Mouse (Mus musculus): ENCODE measurements around the gene Cldn20. TPM values are rescaled to one million over a fixed set of nuclear protein-coding genes. Genes with fewer than 3 reads are reported as not detected.

The Cldn20 gene
- polyA plus RNA-seq, 1 experiment from 2014 or later: 0.72 TPM

DNA sequence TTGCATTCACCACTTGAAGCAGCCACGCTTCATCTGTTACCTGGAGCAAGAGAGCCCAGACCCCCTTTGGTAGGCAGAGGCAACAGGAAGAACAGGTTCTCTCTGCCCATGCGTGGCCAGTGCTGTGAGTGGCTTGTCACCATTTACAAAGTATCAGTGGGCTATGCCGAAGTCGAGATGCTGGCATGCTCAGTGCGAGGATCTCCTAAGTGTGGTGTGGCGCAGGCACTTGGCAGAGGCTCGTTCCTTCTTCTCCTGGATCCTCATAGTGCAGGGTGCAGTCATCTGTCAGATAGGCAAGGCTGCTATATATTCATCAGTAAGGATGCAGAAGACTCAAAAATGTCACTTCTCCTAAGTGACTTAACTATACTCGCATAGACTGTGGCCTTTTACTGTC is 32.9 kb upstream of the Cldn20 start:
- Histone ChIP-seq H3K4me3 (no peak overlapping the region), H3K9me3 (replicated peaks) (no peaks in the 10 kb centered on the region), H3K9ac (no peak overlapping the region), H3K27ac (no peak overlapping the region), H3K36me3 (ENCODE audit: poor library complexity, severe bottlenecking) (0 out of 2 replicates have a peak, but pooled peaks cover 9% of the 10 kb centered on the region), H3K4me1 (no peaks in the 10 kb centered on the region), H3K4me2 (no peak overlapping the region), H3K27me3 (no peaks in the 10 kb centered on the region)
- ATAC-seq: no peak
- 94% methylated on average over 8 of the region's 8 CpGs for WGBS

DNA sequence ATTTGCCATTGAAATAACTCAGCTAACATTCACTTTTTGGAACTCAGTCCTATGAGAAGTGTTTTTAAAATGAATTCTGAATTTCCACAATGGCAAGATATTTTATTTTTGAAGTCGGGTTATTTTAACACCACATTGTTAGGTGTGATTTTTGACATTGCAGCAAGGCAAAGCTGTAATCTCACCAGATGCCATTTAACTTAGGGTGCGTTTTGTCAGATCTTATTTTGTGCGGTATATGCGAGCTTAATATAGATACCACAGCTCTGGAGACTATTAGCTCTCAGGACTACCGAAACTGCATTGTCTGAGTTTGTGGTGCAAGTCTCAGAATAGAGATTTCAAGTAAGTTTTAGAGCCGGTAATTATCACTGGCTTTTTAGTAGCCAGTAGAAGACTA is 32.3 kb upstream of the Cldn20 start:
- Histone ChIP-seq H3K27ac (no peak overlapping the region), H3K9me3 (replicated peaks) (no peaks in the 10 kb centered on the region), H3K4me2 (no peak overlapping the region), H3K27me3 (no peaks in the 10 kb centered on the region), H3K4me1 (no peaks in the 10 kb centered on the region), H3K36me3 (ENCODE audit: poor library complexity, severe bottlenecking) (0 out of 2 replicates have a peak, but pooled peaks cover 9% of the 10 kb centered on the region), H3K4me3 (no peak overlapping the region), H3K9ac (no peak overlapping the region)
- WGBS: 90% methylated on average over 6 of the region's 6 CpGs
- ATAC-seq: no peak

DNA sequence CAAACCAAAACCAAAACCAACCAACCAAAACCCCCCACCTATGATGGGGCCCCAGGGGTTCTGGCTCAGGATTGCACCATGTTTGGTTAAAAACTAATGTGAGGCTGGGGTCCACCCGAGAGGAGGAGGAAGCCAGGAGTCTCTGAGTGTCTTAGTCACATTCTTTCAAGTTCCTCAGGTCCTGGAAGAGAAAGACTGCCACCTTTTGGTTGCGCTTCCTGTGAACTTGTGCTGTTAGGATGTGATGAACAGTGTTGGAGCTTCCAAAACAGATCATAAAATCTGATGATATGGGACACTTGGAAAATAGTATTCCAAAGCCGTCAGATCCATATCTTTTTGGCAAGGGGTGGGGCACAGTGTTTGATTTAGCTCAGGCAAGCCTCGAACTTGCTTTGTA is 31.4 kb upstream of the Cldn20 start:
- no peak overlapping the region for H3K4me3 ChIP-seq
- no peak overlapping the region for H3K9ac ChIP-seq
- 86% methylated on average over 4 of the region's 4 CpGs for WGBS
- ATAC-seq: no peak
- no peaks in the 10 kb centered on the region for H3K9me3 ChIP-seq (replicated peaks)
- 0 out of 2 replicates have a peak, but pooled peaks cover 9% of the 10 kb centered on the region for H3K36me3 ChIP-seq (ENCODE audit: poor library complexity, severe bottlenecking)
- H3K4me1 ChIP-seq: no peaks in the 10 kb centered on the region
- H3K4me2 ChIP-seq: no peak overlapping the region
- H3K27me3 ChIP-seq: no peaks in the 10 kb centered on the region
- no peak overlapping the region for H3K27ac ChIP-seq

DNA sequence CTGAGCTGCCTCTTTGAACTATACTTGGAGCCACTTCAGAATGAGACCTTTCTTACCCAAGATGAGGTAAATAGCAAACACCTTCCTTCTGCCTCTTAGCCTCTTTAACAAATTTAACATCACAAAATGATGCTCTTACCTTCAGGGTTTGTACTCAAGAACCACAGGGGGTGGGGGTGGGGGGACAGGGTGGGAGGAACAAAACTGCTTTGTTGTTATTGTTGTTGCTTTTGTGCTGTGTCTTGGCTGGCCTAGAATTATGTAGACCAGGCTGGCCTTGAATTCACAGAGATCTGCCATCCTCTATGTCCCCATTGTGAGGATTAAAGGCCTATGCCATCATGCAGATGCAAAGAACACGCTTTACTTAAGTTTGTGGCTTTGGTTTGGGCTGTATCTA is 26.6 kb upstream of the Cldn20 start:
- Histone ChIP-seq H3K4me2 (no peak overlapping the region), H3K4me3 (no peak overlapping the region), H3K9me3 (replicated peaks) (no peaks in the 10 kb centered on the region), H3K9ac (no peak overlapping the region), H3K27me3 (no peaks in the 10 kb centered on the region), H3K36me3 (ENCODE audit: poor library complexity, severe bottlenecking) (0 out of 2 replicates have a peak, but pooled peaks cover 17% of the 10 kb centered on the region), H3K27ac (no peak overlapping the region), H3K4me1 (no peaks in the 10 kb centered on the region)
- 90% methylated on average over 1 of the region's 1 CpGs for WGBS
- ATAC-seq: no peak

DNA sequence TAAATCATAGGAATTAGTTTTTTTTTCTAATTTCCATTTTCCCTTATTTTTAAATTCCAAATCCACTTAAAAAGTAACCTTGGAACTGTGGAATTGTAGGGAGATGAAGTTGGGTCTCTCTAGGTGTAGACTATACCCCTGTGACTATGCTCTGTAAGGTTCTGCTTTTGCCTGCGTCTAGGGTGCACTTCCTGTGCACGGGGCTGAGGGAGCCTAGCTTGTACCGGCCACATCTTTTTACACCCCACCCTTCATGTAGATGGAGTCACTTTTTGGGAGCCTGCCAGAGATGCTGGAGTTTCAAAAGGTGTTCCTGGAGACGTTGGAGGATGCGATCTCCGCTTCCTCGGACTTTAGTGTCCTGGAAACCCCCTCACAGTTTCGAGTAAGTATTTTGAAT is 25.8 kb upstream of the Cldn20 start:
- H3K27me3 ChIP-seq: no peaks in the 10 kb centered on the region
- H3K4me3 ChIP-seq: no peak overlapping the region
- no peak overlapping the region for H3K4me2 ChIP-seq
- no peak overlapping the region for H3K27ac ChIP-seq
- WGBS: 92% methylated on average over 8 of the region's 8 CpGs
- no peaks in the 10 kb centered on the region for H3K4me1 ChIP-seq
- no peak overlapping the region for H3K9ac ChIP-seq
- ATAC-seq: no peak
- no peaks in the 10 kb centered on the region for H3K9me3 ChIP-seq (replicated peaks)
- 0 out of 2 replicates have a peak, but pooled peaks cover 17% of the 10 kb centered on the region for H3K36me3 ChIP-seq (ENCODE audit: poor library complexity, severe bottlenecking)

DNA sequence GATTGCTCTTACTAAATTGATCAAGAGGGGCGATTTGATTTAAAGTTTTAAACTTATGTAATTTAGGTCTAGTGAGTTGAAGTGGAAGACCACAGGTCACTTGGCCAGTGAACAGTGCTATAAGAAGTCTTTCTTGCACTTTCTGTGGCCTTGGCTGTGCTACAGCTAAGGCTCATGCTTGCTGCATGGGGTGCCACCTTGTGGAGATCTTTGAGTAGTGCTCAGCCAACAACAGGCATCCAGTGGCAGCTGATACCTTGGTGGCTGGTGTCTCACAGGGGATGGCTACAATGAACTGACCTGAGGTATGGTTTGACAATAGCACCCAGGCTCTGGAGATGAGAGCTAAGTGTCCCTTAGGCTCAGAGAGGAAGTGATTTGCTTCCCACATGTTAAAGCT is 22.5 kb upstream of the Cldn20 start:
- Histone ChIP-seq H3K36me3 (ENCODE audit: poor library complexity, severe bottlenecking) (peaks cover 20% of the 10 kb centered on the region), H3K4me1 (no peaks in the 10 kb centered on the region), H3K9me3 (replicated peaks) (no peaks in the 10 kb centered on the region), H3K9ac (no peak overlapping the region), H3K4me2 (no peak overlapping the region), H3K4me3 (no peak overlapping the region), H3K27ac (no peak overlapping the region), H3K27me3 (no peaks in the 10 kb centered on the region)
- peak; percentile 76 for ATAC-seq
- 18% methylated on average over 1 of the region's 1 CpGs for WGBS

DNA sequence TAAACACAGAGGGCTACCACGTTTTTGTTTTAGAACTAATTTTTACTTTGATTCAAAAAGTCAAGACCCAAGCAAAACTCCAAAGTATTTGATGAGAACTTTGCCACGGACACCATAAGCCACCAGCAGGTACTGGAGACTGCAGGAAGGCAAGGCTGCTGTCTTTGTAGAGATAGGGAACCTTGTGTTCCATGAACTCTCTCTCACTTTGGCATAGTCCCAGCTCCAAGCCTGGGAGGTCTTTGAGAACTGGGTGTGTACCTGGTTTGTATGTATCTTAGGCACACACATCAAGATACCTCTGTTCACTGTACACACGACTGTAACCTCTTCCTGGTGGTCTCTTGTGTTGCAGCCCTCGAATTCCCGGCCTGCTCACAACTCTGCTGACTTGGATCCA is 18.0 kb upstream of the Cldn20 start:
- WGBS: 93% methylated on average over 5 of the region's 5 CpGs
- ATAC-seq: no peak
- Histone ChIP-seq H3K27ac (no peak overlapping the region), H3K27me3 (no peaks in the 10 kb centered on the region), H3K4me1 (no peaks in the 10 kb centered on the region), H3K36me3 (ENCODE audit: poor library complexity, severe bottlenecking) (peaks cover 44% of the 10 kb centered on the region), H3K4me2 (no peak overlapping the region), H3K9me3 (replicated peaks) (no peaks in the 10 kb centered on the region), H3K4me3 (no peak overlapping the region), H3K9ac (no peak overlapping the region)

DNA sequence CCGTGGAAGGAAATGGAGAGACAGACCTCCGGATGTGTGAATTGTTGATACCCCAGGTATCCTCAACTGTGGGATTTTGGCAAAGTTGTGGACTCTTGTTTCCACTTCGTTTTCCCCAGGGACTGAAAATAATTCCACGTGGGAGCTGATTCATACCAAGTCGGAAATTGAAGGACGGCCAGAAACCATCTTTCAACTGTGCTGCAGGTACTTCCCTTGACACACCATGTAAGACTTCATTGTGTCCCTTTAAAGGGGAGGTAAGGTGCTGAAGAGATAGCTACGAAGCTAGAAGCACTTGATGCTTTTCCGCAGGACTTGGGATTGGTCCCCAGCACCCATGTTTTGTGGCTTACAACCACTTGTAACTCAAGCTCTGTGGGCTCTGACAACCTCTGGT is 16.5 kb upstream of the Cldn20 start:
- WGBS: 93% methylated on average over 8 of the region's 8 CpGs
- Histone ChIP-seq H3K9me3 (replicated peaks) (no peaks in the 10 kb centered on the region), H3K36me3 (ENCODE audit: poor library complexity, severe bottlenecking) (peaks cover 50% of the 10 kb centered on the region), H3K4me2 (no peak overlapping the region), H3K4me1 (no peaks in the 10 kb centered on the region), H3K27me3 (no peaks in the 10 kb centered on the region), H3K9ac (no peak overlapping the region), H3K27ac (no peak overlapping the region), H3K4me3 (no peak overlapping the region)
- no peak for ATAC-seq

DNA sequence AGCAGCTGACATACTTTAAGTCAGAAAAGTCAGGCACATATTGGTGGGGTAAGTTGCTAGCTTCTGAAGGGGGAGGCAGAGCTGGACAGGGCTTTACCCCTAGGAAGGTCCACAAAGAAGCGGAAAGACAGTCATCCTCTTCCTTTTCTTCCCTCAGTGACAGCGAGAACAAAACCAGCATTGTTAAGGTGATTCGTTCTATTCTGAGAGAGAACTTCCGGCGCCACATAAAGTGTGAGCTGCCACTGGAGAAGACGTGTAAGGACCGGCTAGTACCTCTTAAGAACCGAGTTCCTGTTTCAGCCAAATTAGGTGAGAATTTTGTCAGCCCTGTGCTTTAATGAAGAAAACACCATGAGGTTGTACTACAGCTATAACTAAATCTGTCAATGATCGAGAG is 15.9 kb upstream of the Cldn20 start:
- no peaks in the 10 kb centered on the region for H3K9me3 ChIP-seq (replicated peaks)
- peaks cover 50% of the 10 kb centered on the region for H3K36me3 ChIP-seq (ENCODE audit: poor library complexity, severe bottlenecking)
- no peak overlapping the region for H3K27ac ChIP-seq
- WGBS: 42% methylated on average over 9 of the region's 9 CpGs
- no peaks in the 10 kb centered on the region for H3K27me3 ChIP-seq
- H3K4me2 ChIP-seq: no peak overlapping the region
- H3K4me3 ChIP-seq: no peak overlapping the region
- no peak overlapping the region for H3K9ac ChIP-seq
- ATAC-seq: no peak
- H3K4me1 ChIP-seq: no peaks in the 10 kb centered on the region

DNA sequence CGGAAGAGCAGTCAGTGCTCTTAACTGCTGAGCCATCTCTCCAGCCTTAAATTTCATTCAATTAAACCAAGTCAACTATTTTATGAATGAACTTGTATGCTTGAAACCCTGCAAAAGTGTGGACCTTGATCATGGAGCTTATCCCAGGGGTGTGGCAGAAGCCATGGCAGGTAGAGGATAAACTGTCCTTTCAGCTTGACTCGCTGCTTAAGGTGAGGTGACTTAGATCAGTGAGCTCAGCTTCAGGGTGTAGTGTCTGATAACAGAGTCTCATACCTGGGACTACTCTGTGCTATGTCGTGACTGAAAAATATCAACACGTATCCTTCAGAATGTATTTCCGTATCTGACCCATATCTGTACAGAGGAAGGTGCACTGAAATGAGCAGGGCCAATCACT is 12.0 kb upstream of the Cldn20 start:
- 96% methylated on average over 5 of the region's 5 CpGs for WGBS
- Histone ChIP-seq H3K27ac (no peak overlapping the region), H3K9me3 (replicated peaks) (no peaks in the 10 kb centered on the region), H3K36me3 (ENCODE audit: poor library complexity, severe bottlenecking) (peaks cover 35% of the 10 kb centered on the region), H3K4me3 (no peak overlapping the region), H3K4me2 (no peak overlapping the region), H3K9ac (no peak overlapping the region), H3K4me1 (no peaks in the 10 kb centered on the region), H3K27me3 (no peaks in the 10 kb centered on the region)
- no peak for ATAC-seq

DNA sequence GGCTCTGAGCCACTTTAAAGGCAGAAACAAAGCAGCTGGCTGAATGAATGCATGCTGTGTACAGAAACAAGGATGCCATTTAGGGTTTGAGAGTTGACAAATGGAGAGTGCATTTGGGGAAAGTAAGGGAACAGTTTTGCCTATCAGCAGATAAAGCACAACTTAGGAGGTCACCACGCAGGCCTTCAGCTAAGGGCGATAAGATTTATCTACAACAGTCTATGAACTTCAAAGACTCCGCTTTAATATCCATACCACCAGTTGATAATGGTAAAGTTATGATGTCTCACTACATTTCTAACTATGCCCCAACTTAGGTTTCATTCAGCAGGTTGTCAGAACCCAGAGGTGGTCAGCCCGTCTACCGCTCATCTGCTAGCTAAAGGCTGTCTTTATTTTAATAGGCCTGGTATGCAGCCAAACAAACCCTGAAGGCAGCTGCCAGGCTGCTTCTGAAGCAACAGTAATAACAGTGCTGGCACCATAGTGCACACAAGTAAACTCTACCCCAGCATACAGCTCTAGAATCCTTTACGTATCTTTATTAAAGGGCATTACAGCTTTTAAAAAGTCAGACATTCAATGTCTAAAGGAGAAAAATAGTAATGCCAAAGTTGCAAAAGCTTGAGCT is 4.4 kb upstream of the Cldn20 start:
- WGBS: 66% methylated on average over 6 of the region's 6 CpGs
- H3K4me3 ChIP-seq: no peak overlapping the region
- peak; percentile 67; the same call in 1 of the 2 replicates for ATAC-seq
- H3K9me3 ChIP-seq (replicated peaks): no peaks in the 10 kb centered on the region
- H3K36me3 ChIP-seq (ENCODE audit: poor library complexity, severe bottlenecking): 0 out of 2 replicates have a peak, but pooled peaks cover 7% of the 10 kb centered on the region
- no peak overlapping the region for H3K9ac ChIP-seq
- no peak overlapping the region for H3K4me2 ChIP-seq
- H3K27me3 ChIP-seq: no peaks in the 10 kb centered on the region
- no peak overlapping the region; the same call in 1 of the 2 replicates for H3K27ac ChIP-seq
- peaks cover 10% of the 10 kb centered on the region for H3K4me1 ChIP-seq

DNA sequence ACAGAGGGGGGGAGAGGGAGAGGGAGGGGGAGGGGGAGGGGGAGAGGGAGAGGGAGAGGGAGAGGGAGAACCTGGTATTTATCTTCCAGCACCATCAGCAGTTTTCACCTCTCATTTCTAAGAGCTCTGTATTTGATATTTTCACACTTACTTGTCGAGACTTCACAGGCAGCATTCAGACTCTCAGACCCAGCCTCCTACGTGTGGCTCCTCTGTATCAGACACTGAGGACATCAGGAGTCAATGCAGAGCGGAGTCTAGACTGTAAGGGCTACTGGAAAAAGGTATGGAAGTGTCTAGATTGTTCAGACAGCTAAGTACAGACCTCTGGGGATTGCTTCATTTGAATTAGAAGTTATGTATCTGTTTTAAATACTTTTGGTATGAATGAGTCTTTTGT is 2.8 kb upstream of the Cldn20 start:
- H3K27ac ChIP-seq: no peak overlapping the region
- WGBS: 67% methylated on average over 3 of the region's 3 CpGs
- H3K4me3 ChIP-seq: no peak overlapping the region
- peaks cover 10% of the 10 kb centered on the region for H3K4me1 ChIP-seq
- H3K36me3 ChIP-seq (ENCODE audit: poor library complexity, severe bottlenecking): 0 out of 2 replicates have a peak, but pooled peaks cover 7% of the 10 kb centered on the region
- H3K9ac ChIP-seq: no peak overlapping the region
- H3K9me3 ChIP-seq (replicated peaks): no peaks in the 10 kb centered on the region
- no peak overlapping the region for H3K4me2 ChIP-seq
- H3K27me3 ChIP-seq: no peaks in the 10 kb centered on the region
- ATAC-seq: no peak

DNA sequence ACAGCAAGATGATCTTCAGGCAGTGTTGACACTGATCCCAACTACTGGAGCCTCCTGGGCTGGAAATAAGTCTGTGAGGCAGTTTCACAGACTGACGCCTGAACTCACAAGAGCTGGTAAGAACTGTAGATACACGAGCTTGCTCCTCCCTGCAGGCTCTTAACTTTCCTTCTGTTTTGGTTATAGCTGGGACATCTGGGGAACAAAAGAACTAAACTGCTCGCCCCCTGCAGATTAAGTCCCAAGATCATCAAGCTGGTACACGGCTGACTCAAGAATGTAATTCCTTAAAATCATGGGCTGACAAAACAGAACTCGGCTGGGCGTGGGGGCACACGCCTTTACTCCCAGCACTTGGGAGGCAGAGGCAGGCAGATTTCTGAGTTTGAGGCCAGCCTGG is 1.8 kb upstream of the Cldn20 start:
- 61% methylated on average over 7 of the region's 7 CpGs for WGBS

More for the DNA sequence above, 1.8 kb upstream of the Cldn20 start:
- no peak overlapping the region for H3K4me3 ChIP-seq
- 0 out of 2 replicates have a peak, but pooled peaks cover 7% of the 10 kb centered on the region for H3K36me3 ChIP-seq (ENCODE audit: poor library complexity, severe bottlenecking)
- peaks cover 10% of the 10 kb centered on the region for H3K4me1 ChIP-seq
- no peak overlapping the region for H3K4me2 ChIP-seq
- ATAC-seq: no peak
- H3K27me3 ChIP-seq: no peaks in the 10 kb centered on the region
- H3K27ac ChIP-seq: no peak overlapping the region
- H3K9me3 ChIP-seq (replicated peaks): no peaks in the 10 kb centered on the region
- no peak overlapping the region for H3K9ac ChIP-seq
